Mouse (Mus musculus) left cerebral cortex, postnatal 25 days (tissue): ENCODE measurements at regions not wholly inside any gene's neighbourhood (a gene's known extent, or its start where the extent isn't known, plus 50 kb on each side); places are given as distances from the start of the nearest gene placed in this dataset.
A peak's percentile ranks its signal among the peaks of the same experiment; 100 is the strongest.
"Not testable (repeated sequence)": the region's sequence is repeated elsewhere in the genome, so short reads cannot be mapped to it uniquely, and the experiment has no call there.

Experiments
- DNase-seq, 2 experiments: peaks; one replicate each; pipeline ENCODE4 v3.0.0; 2022; ENCODE audit warnings: low spot score in 2 of 2, mixed read lengths in 1 of 2
- intact Hi-C: fragments of 180-260 bp; cut with DNase I; formaldehyde crosslinking; loops from one replicate; pipeline ENCODE4 v1.15.1; 2025

- DNase-seq = peak in 1 of 2 experiments; percentile 2
Observed at GRCm38 (mm10) chrX:63991127-63991526, 160.9 kb downstream of the Gm6760 start.

DNA sequence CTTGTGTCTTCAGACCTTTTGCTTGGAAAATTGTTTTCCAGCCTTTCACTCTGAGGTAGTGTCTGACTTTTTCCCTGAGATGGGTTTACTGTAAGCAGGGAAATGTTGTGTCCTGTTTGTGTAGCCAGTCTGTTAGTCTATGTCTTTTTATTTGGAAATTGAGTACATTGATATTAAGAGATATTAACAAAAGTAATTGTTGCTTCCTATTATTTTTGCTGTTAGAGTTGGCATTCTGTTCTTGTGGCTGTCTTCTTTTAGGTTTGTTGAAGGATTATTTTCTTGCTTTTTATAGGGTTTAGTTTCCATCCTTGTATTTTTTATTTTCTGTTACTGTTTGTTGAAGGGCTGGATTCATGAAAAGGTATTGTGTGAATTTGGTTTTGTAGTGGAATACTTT lies 179.6 kb downstream of the Gm6760 start:
- intact Hi-C loops, DNase-seq: not testable (repeated sequence)

More at GRCm38 (mm10) chrX:63991127-63991526, 160.9 kb downstream of the Gm6760 start:
- intact Hi-C loops = no loop called here
